Mouse (Mus musculus) skeletal muscle tissue, adult 2 months (tissue): ENCODE results near the gene Shld1.

ENCODE experiments used
- DNase-seq: peaks from one replicate; pipeline ENCODE4 v3.0.0-alpha.2; 2012; ENCODE audit warnings: low read depth, low spot score

Shld1 gene

GRCm38 (mm10) chr2:132691731-132692130 is 5.0 kb downstream of the Shld1 start:
- DNase-seq = no peak

- no peak for DNase-seq
These were observed 5.6 kb downstream of the Shld1 start for GRCm38 (mm10) chr2:132692320-132692719.

DNA sequence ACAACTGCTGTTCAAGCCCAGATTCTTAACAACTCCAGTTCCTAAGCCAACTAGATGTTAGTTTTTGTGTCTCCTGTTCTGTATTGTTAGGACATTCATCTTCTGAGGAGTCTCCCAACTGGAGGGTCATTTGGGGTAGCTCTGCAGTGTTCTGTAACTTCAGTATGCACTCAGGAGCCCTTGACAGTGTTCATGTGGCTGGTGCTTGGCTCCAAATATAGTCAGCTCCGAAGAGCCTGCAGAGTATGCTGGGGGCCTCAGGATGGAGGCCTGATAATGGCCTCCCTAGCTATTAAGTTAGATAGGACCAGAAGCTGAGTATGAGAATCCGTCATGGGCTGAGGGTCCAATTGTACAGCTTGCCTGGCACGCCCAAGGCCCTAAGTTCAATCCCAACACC is 7.2 kb downstream of the Shld1 start:
- no peak for DNase-seq

GRCm38 (mm10) chr2:132695358-132696093 is 8.8 kb downstream of the Shld1 start:
- peak; percentile 56 for DNase-seq

DNA sequence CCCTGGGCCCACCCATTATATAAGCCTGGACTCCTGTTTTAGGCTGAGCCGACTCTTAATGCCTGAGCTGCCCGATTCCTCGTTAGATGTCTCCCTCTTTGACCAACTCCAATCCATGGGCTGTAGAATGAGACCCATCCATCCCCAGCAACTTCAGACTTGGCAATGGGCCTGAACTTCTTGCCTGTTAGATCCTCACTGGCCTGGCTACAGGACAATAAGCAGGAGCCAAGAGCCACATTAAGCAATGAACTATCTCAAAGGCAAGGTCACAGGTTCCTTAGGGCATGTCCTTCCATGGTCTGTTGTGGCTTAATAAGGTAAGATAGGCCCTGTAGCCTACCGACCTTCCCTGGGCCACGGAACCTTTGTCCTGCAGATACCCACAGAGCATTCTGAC is 9.8 kb downstream of the Shld1 start:
- no peak for DNase-seq

GRCm38 (mm10) chr2:132697256-132697655 is 10.5 kb downstream of the Shld1 start:
- no peak for DNase-seq

- no peak for DNase-seq
These were observed 11.0 kb downstream of the Shld1 start for GRCm38 (mm10) chr2:132697695-132698094.

- no peak for DNase-seq
These were observed 11.7 kb downstream of the Shld1 start for GRCm38 (mm10) chr2:132698420-132698819.

DNA sequence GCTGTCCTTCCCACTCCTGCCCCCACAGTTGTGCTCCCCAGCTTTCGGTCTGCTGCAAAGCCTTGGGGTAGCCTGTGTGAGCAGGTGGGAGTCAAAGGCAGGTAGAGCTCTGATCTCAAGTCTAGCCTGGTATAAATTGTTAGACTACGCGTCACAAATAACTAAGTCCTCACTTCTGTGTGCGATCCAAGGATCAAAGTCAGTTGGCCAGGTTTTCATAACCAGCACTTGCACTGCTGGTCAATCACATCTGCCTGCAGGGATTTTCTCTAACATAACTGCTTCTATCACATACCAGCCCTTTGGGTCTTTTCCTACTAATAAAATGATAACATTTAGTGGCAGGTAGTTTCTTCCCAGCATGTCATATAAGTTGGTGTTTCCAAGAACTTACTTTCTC is 14.2 kb downstream of the Shld1 start:
- no peak for DNase-seq

- no peak for DNase-seq
These were observed 14.7 kb downstream of the Shld1 start for GRCm38 (mm10) chr2:132701451-132701886.

GRCm38 (mm10) chr2:132705251-132705992 is 18.7 kb downstream of the Shld1 start:
- no peak for DNase-seq

- no peak for DNase-seq
These were observed 19.6 kb downstream of the Shld1 start for GRCm38 (mm10) chr2:132706309-132706708.

DNA sequence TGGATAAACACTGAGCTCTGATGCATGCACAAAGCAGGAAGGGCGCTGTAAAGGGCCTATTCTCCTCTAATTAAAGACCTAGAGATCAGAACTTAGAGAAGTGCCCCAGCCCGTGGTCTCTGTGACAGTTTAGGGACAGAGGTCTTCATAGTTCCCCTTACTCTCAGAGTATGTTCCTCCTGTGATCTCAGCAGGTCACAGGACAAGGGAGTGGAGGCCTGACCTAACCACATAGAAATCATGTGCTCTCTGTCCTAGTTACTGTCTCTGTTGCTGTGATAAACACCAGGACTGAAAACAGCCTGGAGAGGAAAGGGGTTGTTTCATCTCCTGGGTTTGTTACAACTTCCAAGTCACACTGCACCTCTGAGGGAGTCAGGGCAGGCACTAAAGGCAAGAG is 23.8 kb downstream of the Shld1 start:
- DNase-seq = no peak

GRCm38 (mm10) chr2:132712061-132712460 is 25.3 kb downstream of the Shld1 start:
- DNase-seq = no peak

GRCm38 (mm10) chr2:132714522-132714921 is 27.8 kb downstream of the Shld1 start:
- DNase-seq = no peak

GRCm38 (mm10) chr2:132714946-132715345 is 28.2 kb downstream of the Shld1 start:
- no peak for DNase-seq

GRCm38 (mm10) chr2:132715421-132716070 is 28.8 kb downstream of the Shld1 start:
- DNase-seq = peak; percentile 69

DNA sequence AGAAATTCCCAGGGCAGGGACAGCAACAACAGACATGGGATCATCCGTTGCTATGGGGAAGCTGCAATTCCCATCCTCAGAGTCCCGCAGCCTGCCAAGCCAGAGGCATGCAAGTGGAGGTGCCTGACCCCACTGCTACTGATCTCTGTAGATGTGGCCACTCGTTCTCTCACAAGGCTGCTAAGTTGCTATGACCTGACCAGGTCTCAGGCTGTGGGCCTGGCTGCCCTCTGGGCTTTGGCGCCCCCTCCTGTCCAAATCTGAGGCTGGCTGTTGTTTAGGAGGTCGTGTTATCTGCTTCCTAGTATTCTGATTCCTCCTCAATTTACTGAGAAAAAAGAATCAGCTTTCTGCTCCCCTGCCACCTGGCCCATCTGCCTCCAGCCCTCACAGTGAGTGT is 29.4 kb downstream of the Shld1 start:
- peak; percentile 38 for DNase-seq

DNA sequence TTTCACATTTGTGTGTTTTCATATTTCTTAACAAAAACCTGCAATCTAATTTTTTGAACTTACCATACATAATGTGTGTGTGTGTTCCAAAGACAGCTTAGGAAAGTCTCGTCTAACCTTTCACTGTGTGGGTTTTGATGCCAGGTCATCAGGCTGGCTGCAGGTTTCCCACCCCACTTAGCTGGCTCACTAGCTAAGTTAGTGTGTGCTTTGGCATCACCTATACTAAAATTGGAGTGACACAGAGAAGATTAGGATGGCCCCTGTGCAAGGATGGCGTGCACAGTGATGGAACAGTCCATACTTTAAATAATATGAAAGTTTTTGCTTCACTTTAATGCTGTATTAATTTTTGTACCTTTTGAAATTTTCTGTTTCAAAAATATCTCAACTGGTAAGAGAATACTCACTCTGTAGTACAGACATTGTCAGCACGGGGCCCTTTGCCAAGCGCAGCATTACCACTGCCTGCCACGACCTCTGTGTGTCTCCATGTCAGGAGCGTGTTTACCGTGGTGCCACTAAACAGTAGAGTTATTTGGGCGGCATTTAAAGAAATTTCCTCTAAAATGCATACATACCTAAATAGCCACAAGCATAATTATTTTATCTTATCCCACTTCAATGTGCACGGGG is 30.3 kb downstream of the Shld1 start:
- DNase-seq = no peak

DNA sequence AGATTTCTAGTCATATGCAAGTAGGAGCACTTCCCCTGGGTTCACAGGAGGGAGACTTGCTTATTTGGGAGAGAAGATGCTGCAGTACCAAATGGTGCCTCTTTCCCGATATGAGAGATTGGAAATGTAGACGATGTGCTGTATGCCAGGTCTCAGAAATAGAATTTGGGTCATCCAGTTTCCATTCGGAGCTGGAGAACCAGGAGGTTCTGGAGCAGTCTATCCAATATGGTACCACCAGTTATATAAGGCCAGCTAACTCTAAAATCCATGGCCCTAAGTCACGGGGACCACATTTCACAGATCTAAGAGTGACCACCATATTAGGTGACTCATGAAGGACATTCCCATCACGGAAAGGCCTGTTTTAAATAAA is 30.8 kb downstream of the Shld1 start:
- DNase-seq = no peak

DNA sequence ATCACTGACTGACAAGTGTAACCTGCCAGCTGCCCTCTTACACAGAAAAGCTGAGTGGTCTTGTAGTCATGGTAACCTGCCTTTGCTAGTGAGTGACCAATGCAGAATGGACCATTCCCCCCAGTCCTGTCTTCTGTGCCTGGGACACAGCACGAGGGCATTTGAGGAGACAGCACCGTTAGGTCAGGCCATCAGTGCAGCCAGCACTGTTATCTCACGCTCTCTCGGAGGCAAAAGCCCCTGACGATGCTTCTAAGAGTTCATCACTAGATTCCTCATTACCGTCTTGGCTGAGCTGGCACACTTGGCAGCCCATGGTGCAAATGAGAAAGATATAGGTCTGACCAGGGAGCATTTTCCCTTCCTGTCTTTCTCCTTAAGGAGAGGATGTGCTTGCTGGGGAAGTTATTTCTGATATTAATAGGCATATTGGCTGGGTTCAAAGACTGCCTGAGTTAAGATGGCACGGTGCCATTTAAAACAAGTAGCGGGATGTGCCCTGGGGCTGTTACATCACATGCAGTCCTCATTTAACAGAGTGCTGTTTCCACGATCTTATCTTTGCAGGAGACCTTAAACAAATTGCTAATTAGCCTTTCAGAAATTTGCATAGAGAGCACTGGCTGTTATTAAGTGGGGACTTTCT is 34.3 kb downstream of the Shld1 start:
- no peak for DNase-seq

- no peak for DNase-seq
These were observed 35.1 kb downstream of the Shld1 start for GRCm38 (mm10) chr2:132721844-132722243.
